Mouse (Mus musculus): ENCODE results near the gene Slc25a45.

Slc25a45 gene

DNA sequence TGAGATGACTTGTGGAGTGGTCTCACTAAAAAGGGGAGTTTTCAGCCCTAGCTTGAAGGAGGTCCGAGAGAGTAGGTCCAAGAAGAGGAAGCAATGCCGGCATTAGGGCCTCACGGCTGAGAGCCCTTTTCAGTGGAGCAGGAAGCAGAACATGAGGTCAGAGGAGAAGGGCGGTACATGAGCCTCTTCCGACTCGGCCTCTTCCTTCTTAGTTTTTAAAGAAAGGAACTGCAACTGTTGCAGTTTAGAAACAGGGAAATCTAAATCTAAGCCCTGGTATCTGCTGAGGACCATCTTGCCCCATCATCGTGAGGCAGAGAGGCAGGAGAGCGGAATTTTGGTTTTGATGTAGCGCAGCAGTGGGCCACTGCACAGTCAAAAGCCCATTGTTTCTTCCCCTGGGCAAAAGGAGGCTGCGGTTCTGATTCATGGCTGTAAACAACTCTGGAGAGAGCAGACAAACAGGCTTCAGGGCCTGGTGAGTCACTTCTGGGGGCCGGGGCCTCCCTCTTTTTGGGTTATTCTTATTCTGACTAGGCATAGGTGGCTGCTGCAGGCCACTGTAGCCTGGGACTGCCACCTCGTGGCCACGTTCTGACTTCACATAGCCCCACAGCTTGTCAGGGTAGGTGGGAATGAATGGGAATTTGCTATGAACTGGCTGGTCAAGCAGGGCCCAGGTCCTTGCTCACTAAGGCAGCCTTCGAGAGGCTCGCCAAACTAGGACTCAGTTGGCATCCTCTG is at the start of gene Slc25a45:
Gene Slc25a45 (plus strand): TSS at position 191 of the 744 bp plus-strand sequence.
- DNase-seq (ENCODE audit: low spot score) = peak; percentile 62

DNA sequence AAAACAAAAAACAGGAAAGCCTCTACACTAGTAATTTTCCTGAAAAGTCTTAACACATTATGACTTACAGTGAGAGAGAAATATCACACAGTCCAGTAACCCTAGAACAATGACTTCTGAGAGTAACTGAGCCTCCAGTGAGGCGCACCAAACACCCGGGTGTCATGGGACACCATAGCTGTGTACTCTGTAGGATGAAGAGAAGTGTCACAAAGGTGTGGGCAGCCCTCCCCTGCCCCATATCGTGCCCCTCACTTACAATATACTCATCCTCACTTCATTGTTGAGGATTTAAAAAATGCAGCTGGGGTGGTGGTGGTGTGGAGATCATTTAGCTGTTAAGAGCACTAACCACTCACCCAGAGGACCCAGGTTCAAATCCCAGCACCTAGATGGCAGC is 49.5 kb upstream of the Slc25a45 start:
- DNase-seq (ENCODE audit: low spot score) = no peak

DNA sequence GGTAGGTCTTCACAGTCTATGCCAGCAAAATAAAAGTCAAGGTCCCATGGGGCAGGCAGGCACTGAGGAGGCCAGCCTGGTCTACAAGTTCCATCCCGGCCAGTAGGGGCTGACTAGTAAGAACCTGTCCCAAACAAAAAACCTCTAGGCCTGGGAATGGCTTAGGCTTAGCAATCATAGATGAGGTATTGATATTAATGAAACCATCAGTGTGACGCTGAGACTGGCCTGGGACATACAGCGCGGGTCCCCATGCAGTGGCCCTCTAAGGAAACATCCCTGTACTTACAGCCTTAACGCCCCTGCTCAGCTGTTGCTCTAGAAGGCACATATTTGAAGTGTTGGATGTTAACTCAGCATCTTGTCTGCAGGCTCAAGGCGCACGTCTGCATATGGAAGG is 48.7 kb upstream of the Slc25a45 start:
- no peak for DNase-seq (ENCODE audit: low spot score)

GRCm38 (mm10) chr19:5829958-5830615 is 47.5 kb upstream of the Slc25a45 start:
- no peak for DNase-seq (ENCODE audit: low spot score)

DNA sequence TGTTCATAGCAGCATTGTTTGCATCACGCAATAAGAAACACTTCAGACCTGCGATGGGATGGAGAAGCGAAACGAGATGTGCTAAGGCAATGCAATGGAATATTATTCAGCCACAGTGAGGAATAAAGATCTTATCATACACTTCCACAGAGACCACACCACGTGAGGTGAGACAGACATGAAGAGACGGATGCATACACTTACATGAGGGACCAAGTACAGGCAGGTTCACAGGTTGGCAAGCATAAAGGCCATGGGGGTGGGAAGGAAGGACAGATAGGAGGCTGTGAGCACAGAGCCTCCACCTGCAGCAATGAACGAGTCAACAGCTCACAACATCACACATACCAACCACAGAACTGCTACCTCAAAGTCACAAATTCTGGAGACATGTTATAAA is 46.8 kb upstream of the Slc25a45 start:
- no peak for DNase-seq (ENCODE audit: low spot score)

- no peak for DNase-seq (ENCODE audit: low spot score)
Observed at GRCm38 (mm10) chr19:5831224-5831957, 46.2 kb upstream of the Slc25a45 start.

DNA sequence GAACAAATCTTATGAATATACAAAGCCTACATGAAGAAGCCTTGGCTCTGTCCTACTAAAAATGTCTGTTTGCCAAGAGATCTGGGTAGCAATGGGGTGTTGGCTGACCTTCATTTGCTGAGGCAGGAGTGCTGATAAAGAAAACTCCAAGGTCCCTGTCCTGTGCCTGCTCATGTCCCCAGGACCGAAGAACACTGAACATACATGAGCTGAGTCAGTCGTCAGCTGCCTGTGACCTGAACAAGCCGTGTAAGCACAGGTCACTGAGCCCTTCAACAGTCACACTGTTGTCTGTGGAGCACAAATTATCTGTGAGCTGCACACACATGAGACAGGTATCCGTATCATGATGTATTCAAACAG is 45.7 kb upstream of the Slc25a45 start:
- DNase-seq (ENCODE audit: low spot score) = no peak

- no peak for DNase-seq (ENCODE audit: low spot score)
Observed at GRCm38 (mm10) chr19:5832326-5832725, 45.3 kb upstream of the Slc25a45 start.

DNA sequence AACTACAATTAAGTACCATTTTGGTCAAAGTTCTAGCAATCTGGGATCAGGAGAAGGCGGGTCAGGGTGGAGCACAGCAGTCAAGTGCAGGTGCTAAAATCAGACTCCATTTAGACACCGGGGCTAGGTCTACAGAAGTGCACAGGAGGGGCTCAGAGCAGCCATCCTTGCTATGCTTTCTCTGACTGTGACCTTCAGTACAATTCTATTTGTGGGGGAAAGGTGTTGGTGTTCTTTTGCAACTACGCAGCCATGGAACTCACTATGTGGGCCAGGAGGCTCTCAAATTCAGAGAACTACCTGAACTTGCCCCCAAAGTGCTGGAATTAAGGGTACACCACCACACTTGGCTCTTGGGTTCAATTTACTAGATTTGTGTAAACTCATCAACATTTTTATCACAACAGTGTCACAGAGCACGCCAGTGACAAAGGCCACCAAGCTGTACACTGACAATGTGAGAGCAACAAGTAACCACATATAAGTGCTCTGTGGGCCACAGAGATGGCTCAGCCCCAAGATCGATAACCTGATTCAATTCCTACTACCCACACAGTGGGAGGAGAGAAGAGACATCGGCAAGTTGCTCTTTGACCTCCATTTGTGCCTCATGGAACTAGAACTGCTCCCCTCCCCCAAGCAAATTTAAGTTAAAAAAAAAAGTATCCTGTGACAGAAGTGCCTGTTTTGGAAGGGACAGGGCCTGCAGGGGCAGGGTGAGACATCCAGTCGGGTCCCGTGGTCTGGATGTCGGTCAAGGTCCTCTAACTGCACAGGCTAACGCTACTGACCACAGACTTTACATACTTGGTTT is 44.1 kb upstream of the Slc25a45 start:
- no peak for DNase-seq (ENCODE audit: low spot score)

DNA sequence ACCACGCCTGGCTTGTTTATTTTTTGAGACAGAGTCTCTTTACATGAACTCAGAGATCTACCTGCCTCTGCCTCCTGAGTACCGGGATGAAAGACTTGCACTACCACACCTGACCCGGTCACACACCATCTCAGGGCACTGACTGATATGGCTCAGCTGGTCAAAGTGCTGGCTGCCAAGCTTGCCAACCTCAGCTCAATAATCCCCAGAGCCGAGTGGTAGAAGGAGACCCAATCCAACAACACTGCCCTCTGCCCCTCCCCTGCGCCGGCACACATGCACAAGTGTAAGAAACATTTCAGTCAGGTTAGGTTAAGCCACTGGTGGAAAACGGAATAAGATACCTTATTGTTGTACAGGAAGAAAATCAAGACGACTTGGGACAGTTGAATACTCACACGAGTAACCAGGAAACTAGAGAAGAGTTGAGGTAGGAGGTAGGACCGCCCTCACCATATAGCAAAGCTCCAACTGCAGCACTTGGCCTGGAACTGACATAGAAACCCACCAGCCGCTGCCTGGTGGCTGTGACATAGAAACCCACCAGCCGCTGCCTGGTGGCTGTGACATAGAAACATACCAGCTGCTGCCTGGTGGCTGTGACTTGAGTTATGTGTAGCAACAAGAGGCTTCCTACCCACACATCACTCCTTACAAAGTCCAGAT is 43.2 kb upstream of the Slc25a45 start:
- DNase-seq (ENCODE audit: low spot score) = no peak

DNA sequence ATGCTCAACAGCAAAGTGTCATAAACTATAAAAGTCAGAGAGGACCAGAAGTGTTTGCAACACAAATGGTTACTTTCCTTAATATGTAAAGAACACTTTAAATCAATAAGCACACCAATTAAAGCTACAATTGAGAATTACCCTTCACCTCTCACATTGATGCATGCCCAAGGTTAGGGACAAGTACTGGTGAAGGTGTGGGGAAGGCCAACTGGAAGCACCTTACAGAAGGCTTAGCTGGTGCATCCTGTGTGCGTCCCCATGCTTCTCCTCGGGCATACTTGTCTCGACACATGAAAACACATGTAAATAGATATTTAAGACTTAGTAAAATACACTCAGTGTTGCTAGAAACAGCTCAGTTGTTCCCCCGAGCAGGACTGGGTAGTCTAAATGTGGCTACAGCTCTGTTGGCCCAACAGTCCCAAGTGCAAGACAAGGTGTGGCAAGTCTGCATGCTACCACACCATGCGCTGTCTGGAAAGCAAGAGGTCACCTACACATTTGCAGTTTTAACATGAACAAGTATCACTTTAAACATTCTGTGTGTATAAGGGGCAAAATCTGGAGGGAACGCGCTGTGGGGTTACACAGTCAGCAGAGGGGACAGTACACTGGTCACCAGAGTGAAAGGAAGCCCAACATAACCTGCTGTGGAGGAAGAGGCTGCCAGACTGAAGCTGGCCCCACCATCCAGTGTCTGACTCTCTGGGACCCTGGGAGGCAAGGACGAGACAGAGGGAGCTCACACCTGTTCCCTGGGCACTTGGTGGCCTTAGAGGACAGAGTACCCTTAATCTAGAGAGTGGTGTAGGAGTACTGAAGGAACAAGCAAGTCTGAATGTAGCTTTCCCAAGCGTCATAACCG is 42.3 kb upstream of the Slc25a45 start:
- DNase-seq (ENCODE audit: low spot score) = no peak

- no peak for DNase-seq (ENCODE audit: low spot score)
Observed at GRCm38 (mm10) chr19:5835922-5836430, 41.6 kb upstream of the Slc25a45 start.

GRCm38 (mm10) chr19:5836941-5837572 is 40.6 kb upstream of the Slc25a45 start:
- DNase-seq (ENCODE audit: low spot score) = no peak

DNA sequence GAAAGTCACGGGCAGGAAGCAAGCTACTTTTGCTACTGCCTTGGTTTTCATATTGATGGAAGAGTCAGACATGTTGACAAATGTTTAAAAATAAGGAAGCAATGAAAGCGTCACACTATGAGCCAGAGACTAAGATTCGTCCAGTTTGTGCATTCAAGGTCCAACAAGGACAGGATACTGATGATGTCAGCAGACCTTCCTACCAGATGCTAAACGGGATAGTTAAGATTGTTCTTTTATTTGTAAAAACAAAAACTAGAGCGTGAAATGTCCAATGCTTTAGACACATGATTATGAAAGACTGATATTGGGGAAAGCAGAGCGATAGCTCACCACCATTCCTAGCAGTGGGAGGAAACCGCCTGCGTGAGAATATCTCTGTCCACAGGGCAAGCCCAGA is 40.0 kb upstream of the Slc25a45 start:
- no peak for DNase-seq (ENCODE audit: low spot score)

DNA sequence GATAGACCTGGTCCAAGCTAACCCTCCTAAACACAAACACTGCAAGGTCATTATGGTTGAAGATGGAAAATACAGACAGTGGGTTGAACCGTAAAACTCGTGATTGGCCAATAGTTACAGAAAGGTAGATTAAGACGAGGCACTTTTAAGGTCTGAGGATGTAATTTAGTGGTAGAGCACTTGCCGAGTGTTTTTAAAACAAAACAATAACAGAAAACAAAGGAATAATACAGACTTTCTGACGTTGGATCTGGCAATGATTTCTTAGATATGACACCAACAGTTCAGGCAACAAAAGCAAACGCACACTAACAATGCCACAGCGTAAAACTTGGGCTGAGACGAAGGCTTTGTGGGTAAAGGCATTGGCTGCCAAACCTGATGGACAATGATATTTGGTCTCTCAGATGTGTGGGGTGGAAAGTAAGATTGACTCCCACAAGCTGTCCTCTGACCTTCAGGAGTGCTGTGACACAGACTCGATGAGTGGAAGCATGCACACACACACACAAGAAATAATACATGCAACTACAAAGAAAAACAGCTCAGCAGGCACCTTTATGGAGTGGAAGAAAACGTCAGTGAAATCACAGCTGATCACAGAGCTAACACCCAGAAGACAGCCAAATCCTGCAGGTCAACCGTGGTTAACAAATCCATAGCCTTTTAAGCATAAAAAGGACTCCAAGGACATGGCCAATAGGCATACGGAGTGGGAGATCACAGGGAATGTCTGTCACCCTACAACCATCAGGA is 39.3 kb upstream of the Slc25a45 start:
- no peak for DNase-seq (ENCODE audit: low spot score)

GRCm38 (mm10) chr19:5838892-5839165 is 38.8 kb upstream of the Slc25a45 start:
- no peak for DNase-seq (ENCODE audit: low spot score)

DNA sequence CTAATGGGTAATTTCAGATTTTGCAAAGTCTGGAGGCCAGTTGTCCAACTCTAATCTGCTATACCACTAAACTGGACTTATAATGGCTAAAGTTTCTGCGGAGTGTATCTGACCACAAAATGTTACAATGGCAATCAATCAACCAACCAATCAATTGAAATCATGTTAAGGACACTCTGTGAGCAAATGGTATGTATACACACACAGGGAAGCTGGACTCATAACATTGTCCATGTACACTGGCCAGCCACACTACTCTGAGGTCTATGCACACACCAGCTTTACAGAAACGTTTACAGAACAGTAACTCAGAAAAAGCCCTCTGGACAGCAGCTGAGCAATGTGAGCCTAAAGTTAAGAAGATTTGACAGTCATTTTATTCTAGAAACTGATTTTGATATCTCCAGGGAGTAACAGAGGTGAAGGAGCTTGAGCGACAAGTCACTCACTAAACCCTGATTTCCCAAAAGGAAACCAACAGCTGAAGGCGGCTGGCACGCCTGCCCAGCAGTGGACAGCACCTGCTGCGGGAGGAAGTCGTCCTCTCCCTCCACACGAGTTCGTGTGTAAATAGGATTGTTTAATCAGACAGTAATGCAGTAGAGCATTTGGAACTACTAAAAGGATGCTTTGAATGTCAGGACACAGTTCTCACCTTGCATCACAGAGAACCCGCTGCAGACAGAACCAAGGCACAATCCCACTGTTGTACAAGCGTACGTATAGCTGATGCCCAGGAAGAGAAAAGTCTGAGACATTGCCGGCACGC is 38.1 kb upstream of the Slc25a45 start:
- no peak for DNase-seq (ENCODE audit: low spot score)

DNA sequence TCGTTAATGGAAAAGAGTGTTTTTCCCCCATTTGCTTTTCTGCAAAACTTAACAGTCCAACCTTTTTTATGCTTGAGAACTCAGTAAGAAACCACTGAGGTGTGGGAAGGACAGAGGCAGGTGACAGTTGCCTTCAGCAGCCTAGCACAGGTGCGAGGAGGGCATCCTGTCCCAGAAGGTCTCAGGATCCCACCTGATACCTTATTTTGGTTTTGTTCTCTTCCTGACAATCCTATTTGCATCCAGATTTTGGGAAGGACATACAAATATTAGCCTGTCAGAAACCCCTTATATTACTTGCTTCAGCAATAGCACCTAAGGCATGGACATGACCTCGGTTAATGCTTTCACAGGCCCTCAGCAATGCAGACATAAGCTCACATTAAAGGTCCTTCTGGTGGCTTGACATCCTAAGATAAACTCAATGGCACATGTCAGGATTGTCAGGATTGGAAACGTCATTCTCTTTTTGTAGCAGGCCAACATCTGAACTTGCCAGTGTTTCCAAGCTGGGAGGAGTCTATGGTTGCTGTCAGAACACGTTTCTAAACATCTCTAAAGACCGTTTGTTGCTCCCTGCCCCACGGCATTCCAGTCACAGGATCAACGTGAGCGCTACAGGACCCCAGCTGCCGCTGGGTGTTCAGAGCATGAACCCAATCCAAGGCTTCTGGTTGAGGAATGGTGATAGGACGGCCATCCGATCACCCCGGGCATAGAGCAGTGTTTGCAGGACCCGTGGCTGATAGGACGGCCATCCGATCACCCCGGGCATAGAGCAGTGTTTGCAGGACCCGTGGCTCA is 37.3 kb upstream of the Slc25a45 start:
- DNase-seq (ENCODE audit: low spot score) = no peak
